Mouse (Mus musculus): ENCODE measurements around the gene Cox7a2l. TPM values are rescaled to one million over a fixed set of nuclear protein-coding genes. Genes with fewer than 3 reads are reported as not detected.

The Cox7a2l gene
- polyA plus RNA-seq, 1 experiment: 380 TPM

- Histone ChIP-seq H3K4me3 (ENCODE audit: insufficient read depth, low read depth, low read length) (no peak overlapping the region), H3K4me1 (ENCODE audit: control insufficient read depth, insufficient read depth, insufficient read length, low read length) (no peaks in the 10 kb centered on the region), H3K27ac (replicated peaks; ENCODE audit: low read depth, low read length) (no peak overlapping the region)
Measured at GRCm38 (mm10) chr17:83539262-83540037, 22.3 kb upstream of the Cox7a2l start.

GRCm38 (mm10) chr17:83538694-83539093 is 21.6 kb upstream of the Cox7a2l start:
- Histone ChIP-seq H3K4me3 (ENCODE audit: insufficient read depth, low read depth, low read length) (no peak overlapping the region), H3K27ac (replicated peaks; ENCODE audit: low read depth, low read length) (no peak overlapping the region), H3K4me1 (ENCODE audit: control insufficient read depth, insufficient read depth, insufficient read length, low read length) (no peaks in the 10 kb centered on the region)

- Histone ChIP-seq H3K27ac (replicated peaks; ENCODE audit: low read depth, low read length) (no peak overlapping the region), H3K4me1 (ENCODE audit: control insufficient read depth, insufficient read depth, insufficient read length, low read length) (no peaks in the 10 kb centered on the region)
Measured at GRCm38 (mm10) chr17:83538141-83538540, 21.0 kb upstream of the Cox7a2l start.

GRCm38 (mm10) chr17:83533150-83533549 is 16.0 kb upstream of the Cox7a2l start:
- Histone ChIP-seq H3K4me1 (ENCODE audit: control insufficient read depth, insufficient read depth, insufficient read length, low read length) (no peaks in the 10 kb centered on the region), H3K4me3 (ENCODE audit: insufficient read depth, low read depth, low read length) (no peak overlapping the region), H3K27ac (replicated peaks; ENCODE audit: low read depth, low read length) (no peak overlapping the region)

More at GRCm38 (mm10) chr17:83538141-83538540, 21.0 kb upstream of the Cox7a2l start:
- no peak overlapping the region for H3K4me3 ChIP-seq (ENCODE audit: insufficient read depth, low read depth, low read length)

GRCm38 (mm10) chr17:83527651-83528381 is 10.7 kb upstream of the Cox7a2l start:
- H3K27ac ChIP-seq (replicated peaks; ENCODE audit: low read depth, low read length): no peak overlapping the region

GRCm38 (mm10) chr17:83526624-83527532 is 9.7 kb upstream of the Cox7a2l start:
- Histone ChIP-seq H3K27ac (replicated peaks; ENCODE audit: low read depth, low read length) (no peak overlapping the region), H3K4me1 (ENCODE audit: control insufficient read depth, insufficient read depth, insufficient read length, low read length) (peaks cover 3% of the 10 kb centered on the region; the same call in 1 of the 2 replicates), H3K4me3 (ENCODE audit: insufficient read depth, low read depth, low read length) (peak overlapping the region; percentile 38; the same call in 1 of the 2 replicates)

More at GRCm38 (mm10) chr17:83527651-83528381, 10.7 kb upstream of the Cox7a2l start:
- Histone ChIP-seq H3K4me1 (ENCODE audit: control insufficient read depth, insufficient read depth, insufficient read length, low read length) (peaks cover 3% of the 10 kb centered on the region; the same call in 1 of the 2 replicates), H3K4me3 (ENCODE audit: insufficient read depth, low read depth, low read length) (peak overlapping the region; percentile 38)

GRCm38 (mm10) chr17:83526091-83526561 is 9.0 kb upstream of the Cox7a2l start:
- Histone ChIP-seq H3K27ac (replicated peaks; ENCODE audit: low read depth, low read length) (no peak overlapping the region), H3K4me1 (ENCODE audit: control insufficient read depth, insufficient read depth, insufficient read length, low read length) (peaks cover 3% of the 10 kb centered on the region; the same call in 1 of the 2 replicates)

GRCm38 (mm10) chr17:83525596-83525995 is 8.5 kb upstream of the Cox7a2l start:
- Histone ChIP-seq H3K4me1 (ENCODE audit: control insufficient read depth, insufficient read depth, insufficient read length, low read length) (peaks cover 3% of the 10 kb centered on the region; the same call in 1 of the 2 replicates), H3K4me3 (ENCODE audit: insufficient read depth, low read depth, low read length) (no peak overlapping the region), H3K27ac (replicated peaks; ENCODE audit: low read depth, low read length) (no peak overlapping the region)

More at GRCm38 (mm10) chr17:83526091-83526561, 9.0 kb upstream of the Cox7a2l start:
- H3K4me3 ChIP-seq (ENCODE audit: insufficient read depth, low read depth, low read length): no peak overlapping the region

GRCm38 (mm10) chr17:83524753-83525152 is 7.6 kb upstream of the Cox7a2l start:
- Histone ChIP-seq H3K4me3 (ENCODE audit: insufficient read depth, low read depth, low read length) (no peak overlapping the region), H3K27ac (replicated peaks; ENCODE audit: low read depth, low read length) (no peak overlapping the region), H3K4me1 (ENCODE audit: control insufficient read depth, insufficient read depth, insufficient read length, low read length) (peaks cover 3% of the 10 kb centered on the region; the same call in 1 of the 2 replicates)

- no peak overlapping the region for H3K4me3 ChIP-seq (ENCODE audit: insufficient read depth, low read depth, low read length)
- H3K4me1 ChIP-seq (ENCODE audit: control insufficient read depth, insufficient read depth, insufficient read length, low read length): peaks cover 3% of the 10 kb centered on the region; the same call in 1 of the 2 replicates
- H3K27ac ChIP-seq (replicated peaks; ENCODE audit: low read depth, low read length): no peak overlapping the region
Measured at GRCm38 (mm10) chr17:83522590-83523379, 5.7 kb upstream of the Cox7a2l start.

- no peak overlapping the region for H3K27ac ChIP-seq (replicated peaks; ENCODE audit: low read depth, low read length)
- H3K4me1 ChIP-seq (ENCODE audit: control insufficient read depth, insufficient read depth, insufficient read length, low read length): no peaks in the 10 kb centered on the region
- H3K4me3 ChIP-seq (ENCODE audit: insufficient read depth, low read depth, low read length): no peak overlapping the region
Measured at GRCm38 (mm10) chr17:83521881-83522280, 4.8 kb upstream of the Cox7a2l start.

- peak overlapping the region; percentile 94 for H3K4me3 ChIP-seq (ENCODE audit: insufficient read depth, low read depth, low read length)
- H3K27ac ChIP-seq (replicated peaks; ENCODE audit: low read depth, low read length): peak overlapping the region; percentile 94
- peaks cover 7% of the 10 kb centered on the region for H3K4me1 ChIP-seq (ENCODE audit: control insufficient read depth, insufficient read depth, insufficient read length, low read length)
Measured at GRCm38 (mm10) chr17:83514213-83514701, 2.9 kb downstream of the Cox7a2l start.

GRCm38 (mm10) chr17:83513655-83514212 is 3.4 kb downstream of the Cox7a2l start:
- Histone ChIP-seq H3K27ac (replicated peaks; ENCODE audit: low read depth, low read length) (peak overlapping the region; percentile 87), H3K4me3 (ENCODE audit: insufficient read depth, low read depth, low read length) (peak overlapping the region; percentile 94), H3K4me1 (ENCODE audit: control insufficient read depth, insufficient read depth, insufficient read length, low read length) (peaks cover 7% of the 10 kb centered on the region)

Data from brown adipose tissue, adult 24 weeks (tissue).